Mouse (Mus musculus) neural tube, embryonic 11.5 days (tissue): ENCODE measurements at regions not wholly inside any gene's neighbourhood (a gene's known extent, or its start where the extent isn't known, plus 50 kb on each side); places are given as distances from the start of the nearest gene placed in this dataset.

Experiments used
- ATAC-seq: fragments of 200-750 bp; cut with Nextera tagmentation; 2 replicates; pipeline ENCODE4 v1.8.0; 2017; ENCODE audit warnings: moderate number of reproducible peaks, mild to moderate bottlenecking, moderate TSS enrichment, moderate library complexity; ENCODE audit not compliant: insufficient read depth, low FRiP score, low TSS enrichment
- DNase-seq: peaks from one replicate; pipeline ENCODE4 v3.0.0-alpha.2; 2015; ENCODE audit warnings: low spot score
- H3K27ac ChIP-seq: fragments of 300-500 bp; sonication (generic); 2 replicates; pipeline ENCODE4 v1.5.1; 2014; ENCODE audit warnings: low read depth, mild to moderate bottlenecking, low read length
- H3K27me3 ChIP-seq: fragments of 300-500 bp; sonication (generic); 2 replicates; pipeline ENCODE4 v1.6.1; 2014; ENCODE audit warnings: mild to moderate bottlenecking, low read length, mixed read lengths; ENCODE audit not compliant: control insufficient read depth, insufficient read depth
- H3K36me3 ChIP-seq: fragments of 300-500 bp; sonication (generic); 2 replicates; pipeline ENCODE4 v1.6.1; 2014; ENCODE audit warnings: mild to moderate bottlenecking, low read length, moderate library complexity, mixed read lengths; ENCODE audit not compliant: control insufficient read depth, insufficient read depth
- H3K4me1 ChIP-seq: fragments of 300-500 bp; sonication (generic); 2 replicates; pipeline ENCODE4 v1.6.1; 2014; ENCODE audit warnings: low read length, mixed read lengths; ENCODE audit not compliant: control insufficient read depth, insufficient read depth
- H3K4me2 ChIP-seq: fragments of 300-500 bp; sonication (generic); 2 replicates; pipeline ENCODE4 v1.6.1; 2014; ENCODE audit warnings: low read depth, mild to moderate bottlenecking, moderate library complexity
- H3K4me3 ChIP-seq: fragments of 300-500 bp; sonication (generic); 2 replicates; pipeline ENCODE4 v1.5.1; 2014; ENCODE audit warnings: low read depth, low read length
- H3K9ac ChIP-seq: fragments of 300-500 bp; sonication (generic); 2 replicates; pipeline ENCODE4 v1.6.1; 2014; ENCODE audit warnings: mild to moderate bottlenecking, low read length
- H3K9me3 ChIP-seq: fragments of 300-500 bp; sonication (generic); 2 replicates; pipeline ENCODE4 v1.6.1; 2016; ENCODE audit warnings: low read length; ENCODE audit not compliant: control insufficient read depth
- WGBS: fragments of 180-500 bp; shearing (Covaris S2); extraction: QIAGEN DNeasy Blood & Tissue Kit; methylation state at CpG from one replicate; pipeline ENCODE4 v1.1.7; 2014; 5-methylcytosine and 5-hydroxymethylcytosine counted together

DNA sequence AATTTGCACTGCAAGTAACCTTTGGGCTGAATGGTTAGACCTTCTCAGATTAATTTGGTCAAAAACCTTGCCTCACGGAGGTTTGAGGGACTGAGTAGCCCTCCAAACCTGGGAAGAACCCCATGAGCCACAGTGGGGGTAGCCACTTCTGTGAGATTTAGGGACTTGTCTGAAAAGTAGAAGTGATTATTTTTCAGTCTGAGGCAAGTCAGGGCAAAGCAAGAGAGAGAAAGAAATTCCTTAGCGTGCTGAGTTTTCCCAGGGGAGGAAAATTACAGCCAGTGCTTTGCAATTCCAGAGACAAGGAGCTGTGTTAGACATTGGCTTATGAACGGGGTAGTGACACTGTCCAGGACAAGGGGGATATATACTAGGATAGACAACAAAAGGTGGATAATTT, 1962.1 kb upstream of the Lrrc6 start:
- H3K9me3 ChIP-seq: no peaks in the 10 kb centered on the region
- no peak overlapping the region for H3K27ac ChIP-seq
- H3K4me1 ChIP-seq: no peaks in the 10 kb centered on the region
- no peak for ATAC-seq
- WGBS: 68% methylated on average over 3 of the region's 3 CpGs
- H3K9ac ChIP-seq: no peak overlapping the region
- DNase-seq: no peak
- no peaks in the 10 kb centered on the region for H3K36me3 ChIP-seq
- H3K4me2 ChIP-seq: no peak overlapping the region
- no peaks in the 10 kb centered on the region for H3K27me3 ChIP-seq
- H3K4me3 ChIP-seq: no peak overlapping the region

- Histone ChIP-seq H3K27ac (no peak overlapping the region), H3K4me2 (no peak overlapping the region), H3K27me3 (no peaks in the 10 kb centered on the region), H3K9ac (no peak overlapping the region), H3K4me1 (no peaks in the 10 kb centered on the region), H3K9me3 (no peaks in the 10 kb centered on the region), H3K36me3 (no peaks in the 10 kb centered on the region), H3K4me3 (no peak overlapping the region)
- WGBS: 67% methylated on average over 2 of the region's 2 CpGs
- DNase-seq (no peak), ATAC-seq (no peak)
Observed at GRCm38 (mm10) chr15:68457239-68457638, 1956.5 kb upstream of the Lrrc6 start.

GRCm38 (mm10) chr15:68451971-68452370, 1951.3 kb upstream of the Lrrc6 start:
- H3K4me3 ChIP-seq: no peak overlapping the region
- no peak overlapping the region for H3K27ac ChIP-seq
- no peaks in the 10 kb centered on the region for H3K27me3 ChIP-seq
- H3K36me3 ChIP-seq: no peaks in the 10 kb centered on the region
- ATAC-seq (no peak), DNase-seq (no peak)
- 54% methylated on average over 2 of the region's 2 CpGs for WGBS
- H3K4me1 ChIP-seq: no peaks in the 10 kb centered on the region
- no peak overlapping the region for H3K4me2 ChIP-seq
- H3K9me3 ChIP-seq: no peaks in the 10 kb centered on the region
- H3K9ac ChIP-seq: no peak overlapping the region

DNA sequence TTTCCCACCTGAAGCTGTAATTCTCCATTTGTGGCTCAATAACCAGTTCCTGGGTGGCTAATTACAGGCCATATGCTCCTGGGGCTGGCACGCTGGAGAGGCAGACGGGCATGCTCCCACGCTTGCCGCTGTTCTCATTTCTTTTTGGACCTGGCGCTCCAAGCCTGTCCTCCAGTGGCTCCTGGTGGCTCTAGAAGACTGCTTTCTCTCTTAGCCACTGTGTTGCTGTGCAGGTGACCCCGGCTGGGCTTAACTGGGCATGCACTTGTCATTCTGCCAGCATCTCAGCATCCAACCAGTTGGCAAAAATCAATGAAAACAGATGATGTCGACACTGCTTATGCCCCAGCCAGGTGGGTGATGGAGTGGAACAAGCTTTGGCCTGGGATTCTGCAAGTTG, 1944.6 kb upstream of the Lrrc6 start:
- H3K36me3 ChIP-seq: no peaks in the 10 kb centered on the region
- no peak overlapping the region for H3K4me2 ChIP-seq
- H3K9me3 ChIP-seq: no peaks in the 10 kb centered on the region
- H3K4me1 ChIP-seq: no peaks in the 10 kb centered on the region
- no peak overlapping the region for H3K27ac ChIP-seq
- H3K27me3 ChIP-seq: no peaks in the 10 kb centered on the region
- ATAC-seq (no peak), DNase-seq (no peak)
- H3K4me3 ChIP-seq: no peak overlapping the region
- WGBS: 70% methylated on average over 7 of the region's 7 CpGs
- no peak overlapping the region for H3K9ac ChIP-seq

DNA sequence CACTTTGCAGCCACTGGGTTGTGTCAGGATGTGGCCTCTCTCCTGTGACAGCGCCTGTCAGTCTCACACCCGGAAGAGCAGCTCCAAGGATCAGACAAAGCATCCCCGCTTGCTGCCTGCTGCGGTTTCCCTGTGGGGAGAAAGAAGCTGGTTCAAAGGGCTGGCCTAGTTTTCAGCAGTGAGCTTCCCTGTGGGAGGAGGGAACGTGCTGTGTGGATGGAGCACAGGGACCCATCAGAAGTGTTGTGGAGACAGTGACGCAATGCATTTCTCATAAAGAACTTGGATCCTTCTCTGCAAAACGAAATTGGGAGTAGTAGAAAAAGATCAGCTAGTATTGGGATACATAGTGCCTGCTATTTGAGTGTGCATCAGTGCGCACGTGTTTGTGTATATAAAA, 1939.9 kb upstream of the Lrrc6 start:
- ATAC-seq (no peak), DNase-seq (no peak)
- Histone ChIP-seq H3K27ac (no peak overlapping the region), H3K36me3 (no peaks in the 10 kb centered on the region), H3K27me3 (no peaks in the 10 kb centered on the region), H3K9ac (no peak overlapping the region), H3K9me3 (no peaks in the 10 kb centered on the region), H3K4me2 (no peak overlapping the region), H3K4me1 (no peaks in the 10 kb centered on the region), H3K4me3 (no peak overlapping the region)
- WGBS: 67% methylated on average over 9 of the region's 9 CpGs

- ATAC-seq: no peak
- no peaks in the 10 kb centered on the region for H3K36me3 ChIP-seq
- H3K9ac ChIP-seq: no peak overlapping the region
- H3K4me2 ChIP-seq: no peak overlapping the region
- H3K4me3 ChIP-seq: no peak overlapping the region
- WGBS: 79% methylated on average over 3 of the region's 3 CpGs
- no peaks in the 10 kb centered on the region for H3K9me3 ChIP-seq
- H3K27me3 ChIP-seq: no peaks in the 10 kb centered on the region
- DNase-seq: no peak
- no peaks in the 10 kb centered on the region for H3K4me1 ChIP-seq
- H3K27ac ChIP-seq: no peak overlapping the region
Observed at GRCm38 (mm10) chr15:68435961-68436360, 1935.3 kb upstream of the Lrrc6 start.

DNA sequence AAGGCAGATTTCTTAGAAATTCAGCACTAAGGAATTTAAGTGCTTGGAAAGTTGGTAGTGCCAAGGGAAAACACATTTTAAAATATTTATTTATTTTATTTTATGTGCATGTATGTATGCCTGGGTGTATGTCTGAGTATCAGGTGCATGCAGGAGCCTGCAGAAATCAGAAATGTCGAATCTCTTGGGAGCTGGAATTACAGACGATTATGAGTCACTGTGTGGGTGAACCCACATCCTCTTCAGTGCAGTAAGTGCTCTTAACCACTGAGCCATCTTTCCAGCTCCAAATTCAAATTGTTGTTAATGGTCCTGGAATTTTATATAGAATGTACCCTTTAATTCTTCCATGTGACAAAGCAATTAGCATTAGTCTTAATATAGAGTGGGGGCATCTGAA, 1930.5 kb upstream of the Lrrc6 start:
- Histone ChIP-seq H3K36me3 (no peaks in the 10 kb centered on the region), H3K4me2 (no peak overlapping the region), H3K4me1 (no peaks in the 10 kb centered on the region), H3K4me3 (no peak overlapping the region), H3K9ac (no peak overlapping the region), H3K9me3 (no peaks in the 10 kb centered on the region), H3K27ac (no peak overlapping the region), H3K27me3 (no peaks in the 10 kb centered on the region)
- ATAC-seq (no peak), DNase-seq (no peak)
- WGBS: 84% methylated on average over 2 of the region's 2 CpGs

DNA sequence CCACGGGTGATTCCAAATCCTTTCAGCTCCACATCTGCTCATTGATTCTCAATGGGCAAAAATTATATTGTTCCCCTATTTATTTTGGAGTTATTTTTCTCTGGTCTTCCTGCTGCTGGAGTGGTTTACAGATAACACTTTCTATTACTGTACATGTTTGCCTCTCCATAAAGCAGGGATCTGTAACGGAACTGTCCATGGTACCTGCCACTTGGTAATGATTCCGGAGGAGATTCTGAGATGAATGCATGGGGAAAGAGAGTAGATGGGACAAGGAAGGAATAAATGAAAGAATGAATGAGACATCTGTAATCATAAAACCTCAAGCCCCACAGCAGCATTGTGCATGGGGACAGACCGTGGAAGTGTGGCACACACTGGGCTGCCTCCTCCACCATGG, 1929.8 kb upstream of the Lrrc6 start:
- Histone ChIP-seq H3K9ac (no peak overlapping the region), H3K4me1 (no peaks in the 10 kb centered on the region), H3K36me3 (no peaks in the 10 kb centered on the region), H3K4me2 (no peak overlapping the region), H3K4me3 (no peak overlapping the region), H3K27ac (no peak overlapping the region), H3K9me3 (no peaks in the 10 kb centered on the region), H3K27me3 (no peaks in the 10 kb centered on the region)
- ATAC-seq: no peak
- 73% methylated on average over 4 of the region's 4 CpGs for WGBS
- DNase-seq: no peak

GRCm38 (mm10) chr15:68428444-68429228, 1927.9 kb upstream of the Lrrc6 start:
- no peaks in the 10 kb centered on the region for H3K4me1 ChIP-seq
- no peak overlapping the region for H3K27ac ChIP-seq
- no peaks in the 10 kb centered on the region for H3K36me3 ChIP-seq
- WGBS: 25% methylated on average over 6 of the region's 6 CpGs
- no peak overlapping the region for H3K9ac ChIP-seq
- DNase-seq: peak; percentile 34
- no peaks in the 10 kb centered on the region for H3K9me3 ChIP-seq
- H3K4me3 ChIP-seq: no peak overlapping the region
- peak; percentile 61; the same call in 1 of the 2 replicates for ATAC-seq
- no peaks in the 10 kb centered on the region for H3K27me3 ChIP-seq
- H3K4me2 ChIP-seq: no peak overlapping the region
